In the genomic region with DNA sequence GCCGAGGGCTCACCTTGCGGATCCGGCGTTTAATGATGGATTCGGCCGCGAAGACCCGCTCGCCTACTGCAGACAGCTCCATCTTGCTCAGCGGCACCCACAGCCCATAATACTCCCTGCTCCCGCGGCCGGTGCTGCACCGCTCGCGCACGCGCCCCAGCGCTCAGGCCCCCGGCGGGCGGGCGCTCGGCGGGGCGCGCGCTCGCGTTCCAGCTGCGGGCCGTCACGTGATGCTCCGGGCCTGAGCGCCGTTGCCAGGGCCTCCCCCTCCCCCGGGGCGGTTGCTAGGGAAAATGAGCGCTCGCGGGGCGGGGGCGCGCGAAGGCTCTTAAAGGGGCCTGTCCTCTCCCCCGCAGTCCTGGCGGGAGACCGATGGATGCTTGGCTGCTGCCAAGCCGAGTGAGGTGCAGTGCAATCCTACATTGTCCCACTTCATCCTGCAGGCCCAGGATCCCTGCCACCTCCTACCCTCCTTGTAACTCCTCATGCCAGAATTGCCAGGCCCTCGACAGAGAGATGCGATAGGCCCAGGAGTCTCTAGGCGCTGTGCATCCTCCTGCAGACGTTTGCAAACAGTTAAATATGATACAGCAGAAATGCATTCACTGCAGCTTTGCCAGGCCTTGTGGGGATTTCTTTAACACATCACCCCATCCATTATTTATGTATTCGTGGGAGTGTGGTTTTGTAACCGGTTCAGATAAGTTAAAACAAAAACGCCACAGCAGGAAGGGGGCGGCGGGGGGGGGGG, we compare ENCODE assay signal across 8 mouse cellular contexts. TPM values are rescaled to one million over a fixed set of nuclear protein-coding genes. Genes with fewer than 3 reads are reported as not detected.
DNase-seq lines count a peak whose midpoint lies in the region; ATAC-seq lines count a peak whose summit lies in the region.

A gene (minus strand): TSS at position 108 of the 751 bp plus-strand sequence.
A gene (minus strand): TSS at position 559 of the 751 bp plus-strand sequence.

- DNase-seq in adrenal gland, adult 18-20 months (ENCODE audit: low spot score in 2 of 2), result peak; percentile 95
- peak; percentile 97 for DNase-seq in embryo, embryonic 10.5 days (ENCODE audit: low spot score)
- DNase-seq in gastrocnemius, postnatal 14 days, result peak; percentile 98
- peak; percentile 96 to 99 for DNase-seq in left cerebral cortex, postnatal 10 days (ENCODE audit: extremely low spot score in 1 of 2, low spot score in 2 of 2)
- peak; percentile 99 for DNase-seq in right cerebral cortex, postnatal 25 days
- peak; percentile 93 to 94 for DNase-seq in urinary bladder, postnatal 36 days (ENCODE audit: low spot score in 2 of 2)

- intact Hi-C loops in gastrocnemius, postnatal 14 days (cut with DNase I; ENCODE audit: low total_unique reads), result no loop called here
- intact Hi-C loops in left cerebral cortex, postnatal 10 days (cut with DNase I), result loop anchor here (10.0 kb wide), 1 partner anchor 240 kb away; no protein-coding TSS in a partner anchor

- peak; percentile 78 for ATAC-seq in inflammation-experienced regulatory T-cells, adult 6 months
- ATAC-seq in megakaryocyte progenitor cell, adult 5-6 weeks (replicated peaks; ENCODE audit: poor library complexity), result peak; percentile 70

RNA-seq across cellular contexts. Expression of the first gene that starts in this region (rescaled TPM):
- total RNA-seq in adrenal gland, adult 18-20 months (2021), result under 1 TPM; 0.32 to 0.89 TPM
- under 1 TPM; 0.47 to 0.55 TPM for total RNA-seq in gastrocnemius, postnatal 14 days (2021)
- not detected for polyA plus RNA-seq in inflammation-experienced regulatory T-cells, adult 6 months (2017; shearing (Covaris generic))
- total RNA-seq in left cerebral cortex, postnatal 10 days (2021), result 10 to 100 TPM; 12.5 to 12.9 TPM
- total RNA-seq in megakaryocyte progenitor cell, adult 5-6 weeks (2015), result 0.51 TPM in 1 of 2 replicates, not detected in the other
- 0.34 TPM in 1 of 2 replicates, not detected in the other for total RNA-seq in megakaryocyte progenitor cell, adult 5-6 weeks (2017)

RNA-seq across cellular contexts. Expression of the second gene that starts in this region (rescaled TPM):
- total RNA-seq in adrenal gland, adult 18-20 months (2021), result 10 to 100 TPM; 41.0 to 43.1 TPM
- 10 to 100 TPM; 21.2 to 23.5 TPM for total RNA-seq in gastrocnemius, postnatal 14 days (2021)
- 10 to 100 TPM; 10.5 to 13.1 (median 10.9) TPM for polyA plus RNA-seq in inflammation-experienced regulatory T-cells, adult 6 months (2017; shearing (Covaris generic))
- total RNA-seq in left cerebral cortex, postnatal 10 days (2021), result 100 to 1,000 TPM; 271 to 289 TPM
- total RNA-seq in megakaryocyte progenitor cell, adult 5-6 weeks (2015), result 5.9 and 6.1 TPM in 2 replicates
- 7.5 and 11.5 TPM in 2 replicates for total RNA-seq in megakaryocyte progenitor cell, adult 5-6 weeks (2017)

Comparison
In these comparisons a context has a peak if more than half of its experiments do, and no peak if none do; other contexts are left out.
1. Peak in every context shown above with its lines: DNase-seq and ATAC-seq.
2. RNA of the first gene that starts in this region (total RNA-seq): 12.5 to 12.9 TPM in left cerebral cortex, postnatal 10 days; 0.32 to 0.89 TPM in adrenal gland, adult 18-20 months, 0.47 to 0.55 TPM in gastrocnemius, postnatal 14 days and 0.34 to 0.51 TPM in megakaryocyte progenitor cell, adult 5-6 weeks; every median in the first group is over 4 times any median in the second.
3. RNA of the second gene that starts in this region (total RNA-seq): 271 to 289 TPM in left cerebral cortex, postnatal 10 days; 41.0 to 43.1 TPM in adrenal gland, adult 18-20 months, 21.2 to 23.5 TPM in gastrocnemius, postnatal 14 days and 5.9 to 11.5 TPM in megakaryocyte progenitor cell, adult 5-6 weeks; every median in the first group is over 4 times any median in the second.